Mouse (Mus musculus) ES-E14 (cell line): ENCODE data around the gene Kcnj1. TPM values are rescaled to one million over a fixed set of nuclear protein-coding genes. Genes with fewer than 3 reads are reported as not detected.
A peak's percentile ranks its signal among the peaks of the same experiment; 100 is the strongest.

Experiments
- DNase-seq: peaks from one replicate; pipeline ENCODE4 v3.0.0-alpha.2; 2013; ENCODE audit warnings: low read depth, low spot score
- H3K27ac ChIP-seq: 2 replicates; pipeline ENCODE4 v1.5.1; 2012; ENCODE audit warnings: low read depth, mild to moderate bottlenecking, low read length, moderate library complexity, mixed read lengths; ENCODE audit not compliant: poor library complexity, insufficient read depth, severe bottlenecking
- H3K36me3 ChIP-seq: 2 replicates; pipeline ENCODE4 v1.6.1; 2012; ENCODE audit warnings: mild to moderate bottlenecking, low read length, moderate library complexity, mixed read lengths; ENCODE audit not compliant: control insufficient read depth, poor library complexity, insufficient read depth, severe bottlenecking
- H3K4me1 ChIP-seq, 2 experiments: fragments of 150-350 bp in 1 of 2; sonication (generic) in 1 of 2; 2 replicates each; pipeline ENCODE4 v1.6.1; 2012; ENCODE audit warnings: low read length in 2 of 2, mild to moderate bottlenecking in 1 of 2, mixed read lengths in 1 of 2; ENCODE audit not compliant: control insufficient read depth in 2 of 2, insufficient read depth in 2 of 2, poor library complexity in 1 of 2
- H3K4me3 ChIP-seq, 2 experiments: fragments of 150-350 bp in 1 of 2; sonication (generic) in 1 of 2; 2 replicates each; pipeline ENCODE4 v1.5.1; 2012; ENCODE audit warnings: low read length in 2 of 2, low read depth in 1 of 2, mild to moderate bottlenecking in 1 of 2, mixed read lengths in 1 of 2; ENCODE audit not compliant: insufficient read depth in 1 of 2, poor library complexity in 1 of 2, severe bottlenecking in 1 of 2
- H3K9ac ChIP-seq: 2 replicates; pipeline ENCODE4 v1.6.1; 2012; ENCODE audit warnings: low read depth, mild to moderate bottlenecking, low read length, mixed read lengths; ENCODE audit not compliant: poor library complexity, insufficient read depth, severe bottlenecking
- H3K9me3 ChIP-seq: fragments of 150-350 bp; sonication (generic); 2 replicates; pipeline ENCODE4 v1.6.1; 2012; ENCODE audit warnings: low read depth, mild to moderate bottlenecking, low read length; ENCODE audit not compliant: control insufficient read depth, insufficient read depth
- CHD2 ChIP-seq: IDR thresholded peaks from 2 replicates; pipeline ENCODE4 v1.6.1; 2014; ENCODE audit warnings: mild to moderate bottlenecking, low read depth, low read length, inconsistent platforms
- HCFC1 ChIP-seq: IDR thresholded peaks from 2 replicates; pipeline ENCODE4 v1.6.1; 2012; ENCODE audit warnings: low read length, inconsistent platforms, borderline replicate concordance; ENCODE audit not compliant: insufficient read depth
- MAFK ChIP-seq: IDR thresholded peaks from 2 replicates; pipeline ENCODE4 v1.6.1; 2014; ENCODE audit warnings: mild to moderate bottlenecking, low read depth, low read length, inconsistent platforms; ENCODE audit not compliant: insufficient read depth
- ZC3H11A ChIP-seq: IDR thresholded peaks from 2 replicates; pipeline ENCODE4 v1.6.1; 2012; ENCODE audit warnings: low read depth, mild to moderate bottlenecking, inconsistent platforms, low read length, borderline replicate concordance
- ZNF384 ChIP-seq: IDR thresholded peaks from 2 replicates; pipeline ENCODE4 v1.6.1; 2012; ENCODE audit warnings: low read depth, low read length, inconsistent platforms
- in situ Hi-C, 2 experiments: fragments of 600-800 bp; cut with MboI; formaldehyde crosslinking; loops; one replicate each; pipeline ENCODE4 v1.15.1; 2025; ENCODE audit warnings: low sequenced_read_pairs in 2 of 2, inconsistent platforms in 1 of 2; ENCODE audit not compliant: unreplicated experiment in 2 of 2
- total RNA-seq: library from RNA; depleted of rRNA; stranded (reverse); fragments of 300-350 nt; gene quantifications from 2 replicates; pipeline ENCODE4 v1.2.3, GENCODE M21; 2012

Gene Kcnj1
- total RNA-seq, 1 experiment = not detected

DNA sequence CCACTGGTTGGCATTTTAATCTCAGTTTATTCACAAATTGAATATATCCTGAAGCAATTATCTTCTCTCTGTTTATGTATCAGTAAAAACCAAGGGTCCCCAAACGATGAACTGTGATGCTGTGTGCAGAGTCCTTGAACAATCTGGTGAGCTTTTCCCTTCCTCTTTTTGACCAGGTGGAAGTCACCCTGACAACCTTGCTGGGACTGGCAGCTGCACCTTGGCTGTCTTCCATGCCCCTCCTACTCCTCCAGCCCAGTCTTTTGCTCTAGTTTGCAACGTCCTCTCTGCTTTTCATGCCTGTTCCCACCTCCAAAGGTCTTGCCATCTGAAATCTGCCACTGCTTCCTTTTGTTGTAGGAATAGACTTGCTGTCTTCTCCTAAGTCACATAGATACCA, 3.5 kb upstream of the Kcnj1 start:
- TF ChIP-seq MAFK (no peak), CHD2 (no peak), ZNF384 (no peak), ZC3H11A (no peak), HCFC1 (no peak)
- H3K27ac ChIP-seq = no peak overlapping the region
- no peaks in the 10 kb centered on the region for H3K36me3 ChIP-seq
- no peak overlapping the region for H3K9ac ChIP-seq
- H3K4me3 ChIP-seq = no peak overlapping the region
- peaks cover 8% of the 10 kb centered on the region in 2 experiments; a peak in 3 of 4 replicates for H3K4me1 ChIP-seq
- H3K9me3 ChIP-seq = no peaks in the 10 kb centered on the region
- in situ Hi-C loops = no loop called here
- no peak for DNase-seq

DNA sequence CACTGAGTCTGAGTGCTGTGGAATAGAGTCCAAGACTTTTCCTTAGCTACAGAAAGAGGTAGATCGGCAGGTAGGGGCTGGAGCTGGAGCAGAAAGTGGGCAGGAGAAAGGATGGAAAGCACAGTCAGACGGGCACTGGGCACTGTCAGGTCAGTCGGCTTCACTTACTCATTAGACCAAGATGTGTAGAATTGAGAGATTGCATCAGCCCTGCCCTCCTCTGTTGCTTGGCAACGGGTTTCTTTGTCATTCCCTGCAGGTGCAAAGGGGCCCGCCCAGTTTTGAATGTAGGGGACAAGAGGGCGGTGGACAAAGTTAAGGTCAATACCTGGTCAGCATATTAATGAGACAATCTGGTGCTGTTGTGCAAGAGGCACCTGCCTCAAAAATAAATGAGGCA, 2.9 kb upstream of the Kcnj1 start:
- no peak for TF ChIP-seq ZC3H11A
- no peak for TF ChIP-seq HCFC1
- Histone ChIP-seq H3K9ac (peak overlapping the region; percentile 48; the same call in 1 of the 2 replicates), H3K4me3 (peak overlapping the region in 1 of 2 experiments; percentile 7; a peak in 1 of 4 replicates), H3K4me1 (peaks cover 8% of the 10 kb centered on the region in 2 experiments; a peak in 3 of 4 replicates), H3K27ac (peak overlapping the region; percentile 49; the same call in 1 of the 2 replicates), H3K9me3 (no peaks in the 10 kb centered on the region), H3K36me3 (no peaks in the 10 kb centered on the region)
- in situ Hi-C loops = no loop called here
- peak; percentile 45 for DNase-seq

DNA sequence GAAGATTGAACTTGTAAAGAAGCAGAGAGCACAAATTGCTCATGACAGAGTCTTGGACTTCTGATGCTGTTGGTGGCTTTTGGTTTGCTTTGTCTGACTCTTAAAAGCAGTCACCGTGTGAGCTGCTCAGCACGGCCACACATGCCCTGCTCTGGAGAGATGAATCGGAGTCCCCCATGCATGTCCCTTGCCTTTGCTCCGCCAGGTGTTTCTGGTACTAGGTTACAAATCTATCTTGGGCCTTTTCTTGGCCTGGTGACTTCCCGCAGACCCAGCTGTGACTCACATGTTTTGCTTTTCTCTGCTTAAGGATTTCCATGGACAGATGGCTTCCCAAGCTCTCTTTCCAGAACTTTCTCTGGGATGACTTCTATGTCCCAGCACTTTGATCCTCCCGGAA, 1.4 kb downstream of the Kcnj1 start:
- H3K27ac ChIP-seq = no peak overlapping the region
- TF ChIP-seq MAFK (no peak), CHD2 (no peak), ZC3H11A (no peak), ZNF384 (no peak), HCFC1 (no peak)
- no peak overlapping the region for H3K4me3 ChIP-seq
- no peaks in the 10 kb centered on the region for H3K9me3 ChIP-seq
- H3K36me3 ChIP-seq = no peaks in the 10 kb centered on the region
- DNase-seq = no peak
- H3K9ac ChIP-seq = no peak overlapping the region
- in situ Hi-C loops = no loop called here
- peaks cover 10 to 14% of the 10 kb centered on the region in 2 experiments; a peak in 3 of 4 replicates for H3K4me1 ChIP-seq

DNA sequence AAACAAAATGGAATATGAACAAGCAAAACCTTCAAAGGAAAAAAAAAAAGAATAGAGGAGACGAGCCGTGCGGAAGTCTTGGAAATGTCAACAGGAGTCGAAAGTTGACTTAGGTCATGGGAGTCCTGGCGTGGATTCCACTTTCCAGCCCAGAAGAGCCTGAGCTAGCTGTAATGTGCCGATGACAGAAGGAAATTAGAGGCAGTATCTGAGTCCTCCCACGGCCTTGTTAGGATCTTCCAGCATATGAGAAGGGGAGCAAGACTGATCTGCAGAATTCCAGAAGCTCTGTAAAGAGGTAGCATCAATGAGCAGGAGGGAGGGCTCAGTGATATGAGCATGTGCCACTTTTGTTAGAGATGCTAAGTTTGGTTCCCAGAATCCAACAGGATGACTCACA, 3.7 kb downstream of the Kcnj1 start:
- H3K9me3 ChIP-seq = no peaks in the 10 kb centered on the region
- no peak for TF ChIP-seq ZNF384
- TF ChIP-seq ZC3H11A = no peak
- no peak for TF ChIP-seq CHD2
- no peak for TF ChIP-seq MAFK
- H3K27ac ChIP-seq = no peak overlapping the region
- no peak overlapping the region for H3K9ac ChIP-seq
- DNase-seq = no peak
- no peak overlapping the region for H3K4me3 ChIP-seq
- in situ Hi-C loops = no loop called here
- peaks cover 6 to 7% of the 10 kb centered on the region in 2 experiments; a peak in 1 of 4 replicates for H3K4me1 ChIP-seq
- H3K36me3 ChIP-seq = no peaks in the 10 kb centered on the region

DNA sequence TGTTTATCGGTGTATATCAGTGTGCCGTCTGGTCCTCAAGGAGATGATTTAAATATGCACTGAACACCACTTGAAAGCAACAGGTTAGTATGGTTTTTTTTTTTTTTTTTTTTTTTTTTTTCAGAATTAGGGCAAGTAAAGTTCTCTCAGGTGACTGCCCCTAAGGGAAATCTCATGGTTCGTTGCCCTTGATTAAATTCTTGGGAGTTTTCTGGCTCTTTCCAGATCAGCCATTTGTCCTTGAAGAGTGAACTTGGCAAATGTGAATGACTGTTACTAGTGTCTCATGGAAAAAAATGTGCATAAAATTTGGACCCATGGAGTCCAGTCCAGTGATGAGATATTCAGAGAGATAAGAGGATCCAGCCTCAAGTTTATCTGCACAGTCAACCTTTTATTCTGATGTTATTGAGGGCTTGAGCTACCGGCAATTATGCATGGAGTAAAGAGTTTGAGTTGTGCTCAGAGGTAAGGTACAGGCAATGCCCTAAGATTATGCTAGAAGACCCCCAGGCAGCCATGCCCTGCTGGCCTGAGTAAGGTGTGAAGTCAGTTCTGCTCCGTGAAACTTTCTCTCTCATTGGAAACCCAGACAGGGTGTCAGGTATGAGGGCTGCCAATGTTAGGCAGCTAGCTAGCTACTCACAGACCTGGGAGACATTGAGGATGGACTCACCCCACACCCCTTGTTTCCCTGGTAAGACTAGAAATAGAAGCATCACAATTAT, 4.7 kb downstream of the Kcnj1 start:
- TF ChIP-seq MAFK (no peak), CHD2 (no peak), ZNF384 (no peak), ZC3H11A (no peak), HCFC1 (no peak)

More for the DNA sequence above, 4.7 kb downstream of the Kcnj1 start:
- Histone ChIP-seq H3K4me3 (no peak overlapping the region), H3K36me3 (no peaks in the 10 kb centered on the region), H3K4me1 (peaks cover 6 to 7% of the 10 kb centered on the region in 2 experiments; a peak in 1 of 4 replicates), H3K27ac (no peak overlapping the region), H3K9ac (no peak overlapping the region), H3K9me3 (no peaks in the 10 kb centered on the region)
- in situ Hi-C loops = no loop called here
- no peak for DNase-seq
